Mouse (Mus musculus): Measurements from ENCODE around the gene Psrc1. TPM values are rescaled to one million over a fixed set of nuclear protein-coding genes. Genes with fewer than 3 reads are reported as not detected.

Gene Psrc1
- polyA plus RNA-seq, 1 experiment, result not detected

DNA sequence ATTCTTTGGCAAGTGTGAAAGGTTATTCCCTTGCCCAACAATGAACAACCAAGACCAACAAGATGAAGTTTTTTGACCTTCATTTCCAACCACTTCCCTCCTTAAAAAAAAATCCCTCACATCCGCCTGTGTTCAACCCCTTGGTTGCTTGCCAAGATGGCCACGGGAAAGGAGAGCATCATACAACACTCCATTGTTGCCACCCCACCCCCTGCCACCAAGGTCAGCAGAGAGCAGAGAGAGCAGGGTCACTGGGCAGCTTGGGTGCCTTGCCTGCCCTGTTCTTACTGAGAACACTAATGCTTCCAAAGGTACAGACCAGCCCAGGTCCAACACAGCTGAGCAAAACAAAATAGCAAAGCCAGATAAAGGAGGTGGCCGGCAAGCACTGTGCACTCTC lies 11.4 kb upstream of the Psrc1 start:
- H3K27ac ChIP-seq (replicated peaks; ENCODE audit: low read depth, low read length), result no peak overlapping the region
- H3K4me1 ChIP-seq (ENCODE audit: control insufficient read depth, insufficient read depth, insufficient read length, low read length), result no peaks in the 10 kb centered on the region
- H3K4me3 ChIP-seq (ENCODE audit: insufficient read depth, low read depth, low read length), result no peak overlapping the region

DNA sequence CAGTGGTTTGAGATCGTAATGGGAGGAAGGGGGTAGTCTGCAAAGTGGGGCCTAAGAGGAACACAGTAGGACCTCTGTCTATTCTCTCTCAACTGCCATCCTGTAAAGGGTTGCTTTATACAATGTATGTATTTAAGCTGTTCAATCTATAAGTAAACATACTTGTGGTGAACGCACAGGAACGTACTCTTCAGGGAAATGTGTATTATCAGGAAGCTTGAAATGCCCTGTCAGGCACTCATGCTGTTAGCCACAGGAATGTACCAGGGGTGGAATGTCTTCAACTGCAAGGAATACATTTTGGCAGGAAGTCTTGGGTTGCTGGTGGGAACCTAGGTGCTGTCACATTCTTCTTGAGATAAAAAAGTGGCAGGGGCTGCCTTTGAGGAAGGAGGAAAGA lies 10.9 kb upstream of the Psrc1 start:
- H3K4me3 ChIP-seq (ENCODE audit: insufficient read depth, low read depth, low read length), result no peak overlapping the region
- H3K27ac ChIP-seq (replicated peaks; ENCODE audit: low read depth, low read length), result no peak overlapping the region
- H3K4me1 ChIP-seq (ENCODE audit: control insufficient read depth, insufficient read depth, insufficient read length, low read length), result no peaks in the 10 kb centered on the region

DNA sequence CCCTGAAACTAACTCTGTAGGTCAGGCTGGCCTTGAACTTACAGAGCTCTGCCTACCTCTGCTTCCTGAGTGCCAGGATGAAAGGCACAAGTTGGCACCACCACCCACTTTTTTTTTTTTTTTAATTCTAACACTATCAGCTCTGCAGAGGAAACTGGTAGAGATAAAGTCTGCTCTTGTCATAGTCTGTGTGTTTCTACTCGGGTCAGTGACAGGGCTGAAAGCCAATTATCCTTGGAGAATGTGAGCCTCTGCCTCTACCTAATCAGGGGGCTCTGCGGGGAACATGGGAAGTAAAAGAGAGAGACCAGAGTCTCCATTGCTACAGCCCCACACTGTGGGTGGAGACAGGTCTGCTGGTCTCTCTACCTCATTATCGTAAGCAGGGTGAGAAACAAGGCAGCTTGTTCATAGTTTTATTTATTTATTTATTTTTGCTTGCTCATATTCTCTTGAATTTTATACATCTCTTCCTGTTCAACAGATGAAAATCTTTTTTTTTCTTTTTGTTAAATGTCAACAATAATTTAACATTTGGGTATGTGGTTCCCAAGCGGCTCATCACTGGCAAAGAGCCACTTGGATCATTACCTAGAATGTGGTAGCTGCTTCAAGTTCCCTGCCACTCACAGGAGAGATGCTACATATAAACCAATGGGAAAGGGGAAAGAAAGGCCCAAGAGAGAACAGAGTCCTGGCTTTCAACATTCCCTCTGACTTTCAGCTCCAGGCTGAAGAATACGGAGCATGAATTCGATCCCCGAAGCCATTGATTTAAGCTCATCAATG lies 4.6 kb upstream of the Psrc1 start:
- 0 out of 2 replicates have a peak, but pooled peaks cover 2% of the 10 kb centered on the region for H3K4me1 ChIP-seq (ENCODE audit: control insufficient read depth, insufficient read depth, insufficient read length, low read length)
- H3K27ac ChIP-seq (replicated peaks; ENCODE audit: low read depth, low read length), result no peak overlapping the region
- no peak overlapping the region for H3K4me3 ChIP-seq (ENCODE audit: insufficient read depth, low read depth, low read length)

GRCm38 (mm10) chr3:108380695-108381094 lies 2.9 kb upstream of the Psrc1 start:
- H3K27ac ChIP-seq (replicated peaks; ENCODE audit: low read depth, low read length), result no peak overlapping the region
- no peak overlapping the region for H3K4me3 ChIP-seq (ENCODE audit: insufficient read depth, low read depth, low read length)
- H3K4me1 ChIP-seq (ENCODE audit: control insufficient read depth, insufficient read depth, insufficient read length, low read length), result 0 out of 2 replicates have a peak, but pooled peaks cover 2% of the 10 kb centered on the region

GRCm38 (mm10) chr3:108381945-108382875 lies 1.4 kb upstream of the Psrc1 start:
- 0 out of 2 replicates have a peak, but pooled peaks cover 2% of the 10 kb centered on the region for H3K4me1 ChIP-seq (ENCODE audit: control insufficient read depth, insufficient read depth, insufficient read length, low read length)
- H3K27ac ChIP-seq (replicated peaks; ENCODE audit: low read depth, low read length), result no peak overlapping the region
- 0 out of 2 replicates have a peak overlapping the region, but pooled peaks have one; percentile 2 for H3K4me3 ChIP-seq (ENCODE audit: insufficient read depth, low read depth, low read length)

DNA sequence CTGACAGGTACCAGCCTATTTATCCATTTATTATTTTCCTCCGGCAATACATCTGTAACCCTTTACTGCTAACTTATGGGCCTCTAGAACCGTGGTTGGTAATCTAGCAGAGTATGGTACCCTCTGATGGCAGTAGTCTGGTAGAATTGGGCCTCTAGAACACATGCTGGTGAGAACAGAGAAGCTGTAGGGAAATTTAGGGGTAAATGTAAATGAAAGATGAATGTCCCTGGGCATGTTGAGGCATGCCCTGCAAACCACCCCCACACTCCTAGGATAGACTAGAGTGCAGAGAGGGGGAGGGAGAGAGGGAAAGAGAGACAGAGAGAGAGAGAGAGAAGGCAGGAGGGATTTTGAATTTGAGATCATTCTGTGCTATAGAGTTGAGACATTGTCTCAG lies 786 bp downstream of the Psrc1 start:
- 0 out of 2 replicates have a peak, but pooled peaks cover 2% of the 10 kb centered on the region for H3K4me1 ChIP-seq (ENCODE audit: control insufficient read depth, insufficient read depth, insufficient read length, low read length)
- no peak overlapping the region for H3K4me3 ChIP-seq (ENCODE audit: insufficient read depth, low read depth, low read length)
- H3K27ac ChIP-seq (replicated peaks; ENCODE audit: low read depth, low read length), result no peak overlapping the region

GRCm38 (mm10) chr3:108386186-108386585 lies 2.5 kb downstream of the Psrc1 start:
- Histone ChIP-seq H3K4me1 (ENCODE audit: control insufficient read depth, insufficient read depth, insufficient read length, low read length) (0 out of 2 replicates have a peak, but pooled peaks cover 2% of the 10 kb centered on the region), H3K4me3 (ENCODE audit: insufficient read depth, low read depth, low read length) (no peak overlapping the region), H3K27ac (replicated peaks; ENCODE audit: low read depth, low read length) (no peak overlapping the region)

GRCm38 (mm10) chr3:108389111-108389545 lies 5.5 kb downstream of the Psrc1 start:
- Histone ChIP-seq H3K27ac (replicated peaks; ENCODE audit: low read depth, low read length) (no peak overlapping the region), H3K4me3 (ENCODE audit: insufficient read depth, low read depth, low read length) (no peak overlapping the region), H3K4me1 (ENCODE audit: control insufficient read depth, insufficient read depth, insufficient read length, low read length) (no peaks in the 10 kb centered on the region)

GRCm38 (mm10) chr3:108392299-108392698 lies 8.7 kb downstream of the Psrc1 start:
- Histone ChIP-seq H3K4me3 (ENCODE audit: insufficient read depth, low read depth, low read length) (no peak overlapping the region), H3K4me1 (ENCODE audit: control insufficient read depth, insufficient read depth, insufficient read length, low read length) (no peaks in the 10 kb centered on the region), H3K27ac (replicated peaks; ENCODE audit: low read depth, low read length) (no peak overlapping the region)

DNA sequence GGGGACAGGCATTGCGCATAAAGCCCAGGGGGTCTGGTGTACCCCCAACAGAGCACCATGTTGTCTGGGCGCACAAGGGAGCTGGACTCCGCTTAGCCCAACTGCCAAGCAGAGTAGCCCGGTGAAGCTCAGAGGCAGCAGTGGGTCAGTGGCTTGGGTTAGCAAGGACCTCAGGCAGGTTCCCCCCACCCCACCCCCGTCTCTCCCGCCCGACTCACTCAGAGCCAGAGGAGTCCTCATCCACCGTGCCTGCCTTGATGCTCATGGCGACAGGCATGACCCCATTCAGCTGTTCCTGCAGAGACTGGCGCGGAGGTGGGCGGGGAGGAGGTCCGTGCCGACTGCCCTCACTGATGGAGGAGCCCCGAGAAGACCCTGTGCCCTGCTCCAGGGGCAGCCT lies 9.2 kb downstream of the Psrc1 start:
- H3K4me1 ChIP-seq (ENCODE audit: control insufficient read depth, insufficient read depth, insufficient read length, low read length), result no peaks in the 10 kb centered on the region
- no peak overlapping the region for H3K27ac ChIP-seq (replicated peaks; ENCODE audit: low read depth, low read length)
- no peak overlapping the region for H3K4me3 ChIP-seq (ENCODE audit: insufficient read depth, low read depth, low read length)

GRCm38 (mm10) chr3:108398281-108398680 lies 14.6 kb downstream of the Psrc1 start:
- no peak overlapping the region for H3K27ac ChIP-seq (replicated peaks; ENCODE audit: low read depth, low read length)
- H3K4me1 ChIP-seq (ENCODE audit: control insufficient read depth, insufficient read depth, insufficient read length, low read length), result no peaks in the 10 kb centered on the region
- H3K4me3 ChIP-seq (ENCODE audit: insufficient read depth, low read depth, low read length), result no peak overlapping the region

GRCm38 (mm10) chr3:108400442-108400841 lies 16.8 kb downstream of the Psrc1 start:
- Histone ChIP-seq H3K27ac (replicated peaks; ENCODE audit: low read depth, low read length) (no peak overlapping the region), H3K4me3 (ENCODE audit: insufficient read depth, low read depth, low read length) (no peak overlapping the region), H3K4me1 (ENCODE audit: control insufficient read depth, insufficient read depth, insufficient read length, low read length) (no peaks in the 10 kb centered on the region)

GRCm38 (mm10) chr3:108401692-108402527 lies 18.3 kb downstream of the Psrc1 start:
- Histone ChIP-seq H3K4me3 (ENCODE audit: insufficient read depth, low read depth, low read length) (no peak overlapping the region), H3K4me1 (ENCODE audit: control insufficient read depth, insufficient read depth, insufficient read length, low read length) (no peaks in the 10 kb centered on the region), H3K27ac (replicated peaks; ENCODE audit: low read depth, low read length) (no peak overlapping the region)

DNA sequence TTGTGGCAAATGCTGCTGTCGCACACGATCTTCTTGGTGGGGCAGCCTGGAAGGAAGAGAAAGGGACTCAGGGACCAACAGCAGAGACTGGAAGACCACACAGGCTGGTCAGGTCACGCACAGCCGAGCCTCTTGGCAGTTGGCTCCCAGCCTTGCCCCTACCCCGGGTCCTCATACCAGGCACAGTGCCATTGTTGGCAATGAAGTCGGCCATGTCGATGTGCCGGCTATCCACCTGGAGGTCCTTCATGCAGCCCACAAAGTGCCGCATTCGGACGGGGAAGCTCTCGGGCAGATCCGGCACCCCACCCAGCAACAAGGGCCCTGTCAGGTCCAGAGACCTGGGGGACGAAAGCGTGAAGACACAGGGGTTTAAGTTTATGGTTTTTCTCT lies 18.9 kb downstream of the Psrc1 start:
- no peak overlapping the region for H3K4me3 ChIP-seq (ENCODE audit: insufficient read depth, low read depth, low read length)
- H3K27ac ChIP-seq (replicated peaks; ENCODE audit: low read depth, low read length), result no peak overlapping the region
- H3K4me1 ChIP-seq (ENCODE audit: control insufficient read depth, insufficient read depth, insufficient read length, low read length), result no peaks in the 10 kb centered on the region
